Mouse (Mus musculus) spleen, postnatal 10 days (tissue): ENCODE results near the gene Prss56.

Source experiments
- DNase-seq, 2 experiments: peaks; one replicate each; pipeline ENCODE4 v3.0.0; 2021 to 2022; ENCODE audit warnings: low spot score in 2 of 2

The Prss56 gene

DNA sequence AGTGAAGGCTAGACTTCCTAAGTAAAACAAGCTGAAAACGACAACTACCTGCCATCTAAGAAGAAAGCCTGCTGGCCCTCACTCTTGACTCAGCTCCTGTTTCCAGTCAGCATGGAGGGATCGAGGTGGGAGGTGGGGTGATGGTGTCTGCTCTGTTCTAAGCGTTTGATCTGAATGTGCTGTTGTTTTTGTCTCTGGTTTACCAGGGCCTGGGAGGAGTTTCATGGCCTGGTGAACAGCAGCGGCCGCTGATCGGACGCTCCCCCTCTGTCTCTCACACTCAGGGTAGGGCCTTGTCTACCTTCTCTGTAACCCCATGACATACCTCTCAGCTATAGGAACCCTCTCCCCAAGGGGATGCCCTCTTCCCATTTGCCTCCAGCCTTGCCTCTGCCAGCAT is 49.1 kb downstream of the Prss56 start:
- DNase-seq = no peak
